Mouse (Mus musculus) midbrain, embryonic 12.5 days (tissue): Measurements from ENCODE around the gene Parg. TPM values are rescaled to one million over a fixed set of nuclear protein-coding genes. Genes with fewer than 3 reads are reported as not detected.

ENCODE experiments used
- ATAC-seq: fragments of 200-750 bp; cut with Nextera tagmentation; 2 replicates; pipeline ENCODE4 v1.8.0; 2017; ENCODE audit warnings: low read depth, moderate TSS enrichment, moderate library complexity; ENCODE audit not compliant: low FRiP score
- H3K27ac ChIP-seq: fragments of 300-500 bp; sonication (generic); replicated peaks from 2 replicates; pipeline ENCODE4 v1.5.1; 2016; ENCODE audit warnings: mild to moderate bottlenecking
- H3K27me3 ChIP-seq: fragments of 300-500 bp; sonication (generic); 2 replicates; pipeline ENCODE4 v1.6.1; 2016; ENCODE audit warnings: mild to moderate bottlenecking
- H3K36me3 ChIP-seq: fragments of 300-500 bp; sonication (generic); 2 replicates; pipeline ENCODE4 v1.6.1; 2016
- H3K4me1 ChIP-seq: fragments of 300-500 bp; sonication (generic); 2 replicates; pipeline ENCODE4 v1.6.1; 2016
- H3K4me2 ChIP-seq: fragments of 300-500 bp; sonication (generic); replicated peaks from 2 replicates; pipeline ENCODE4 v1.6.1; 2016; ENCODE audit warnings: mild to moderate bottlenecking, moderate library complexity
- H3K4me3 ChIP-seq: fragments of 300-500 bp; sonication (generic); 2 replicates; pipeline ENCODE4 v1.5.1; 2016; ENCODE audit warnings: mild to moderate bottlenecking
- H3K9ac ChIP-seq: fragments of 300-500 bp; sonication (generic); replicated peaks from 2 replicates; pipeline ENCODE4 v1.6.1; 2016; ENCODE audit warnings: mild to moderate bottlenecking, moderate library complexity
- H3K9me3 ChIP-seq: fragments of 300-500 bp; sonication (generic); 2 replicates; pipeline ENCODE4 v1.6.1; 2016; ENCODE audit warnings: mild to moderate bottlenecking
- WGBS: fragments of 180-500 bp; shearing (Covaris S2); methylation state at CpG from one replicate; pipeline ENCODE4 v1.1.7; 2016; 5-methylcytosine and 5-hydroxymethylcytosine counted together
- polyA plus RNA-seq: library from polyadenylated mRNA; unstranded; fragments of >200 nt; fragmentation: Nextera tagmentation; extraction: Ambion mirVana; gene quantifications from 2 replicates; pipeline ENCODE4 v1.2.1, GENCODE M21; 2016

Parg gene
- polyA plus RNA-seq, 1 experiment from 2014 or later = 61.5 TPM

DNA sequence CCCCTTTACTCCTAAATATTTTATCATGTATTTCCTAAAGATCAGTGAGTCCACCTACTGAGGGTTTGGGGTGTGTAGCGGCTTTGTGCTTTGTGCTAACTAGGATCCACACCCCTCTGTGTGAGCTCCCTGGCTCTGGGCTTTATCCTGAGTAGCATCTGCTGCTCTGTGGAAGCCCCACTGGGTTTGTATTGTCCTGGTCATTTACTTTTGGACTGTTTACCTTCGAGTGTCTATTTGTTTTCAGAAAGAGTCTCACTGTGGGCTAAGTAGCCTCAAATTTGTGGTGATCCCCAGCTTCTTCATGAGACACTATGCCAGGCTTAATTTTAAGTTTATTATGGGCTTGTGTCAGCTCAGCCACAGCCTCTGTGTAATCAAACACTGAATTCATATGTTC lies 67.2 kb downstream of the Parg start:
- Histone ChIP-seq H3K4me1 (no peaks in the 10 kb centered on the region), H3K4me2 (no peak overlapping the region), H3K4me3 (no peak overlapping the region), H3K36me3 (peaks cover 24% of the 10 kb centered on the region), H3K9ac (no peak overlapping the region), H3K9me3 (no peaks in the 10 kb centered on the region), H3K27me3 (no peaks in the 10 kb centered on the region), H3K27ac (no peak overlapping the region)
- no peak for ATAC-seq
- 47% methylated on average over 2 of the region's 2 CpGs for WGBS

- Histone ChIP-seq H3K36me3 (peaks cover 25% of the 10 kb centered on the region), H3K4me3 (no peak overlapping the region), H3K9me3 (no peaks in the 10 kb centered on the region), H3K27me3 (no peaks in the 10 kb centered on the region), H3K4me2 (no peak overlapping the region), H3K9ac (no peak overlapping the region), H3K4me1 (no peaks in the 10 kb centered on the region), H3K27ac (no peak overlapping the region)
- ATAC-seq = no peak
- WGBS = 90% methylated on average over 4 of the region's 4 CpGs
These were observed 67.8 kb downstream of the Parg start for GRCm38 (mm10) chr14:32269589-32269988.

GRCm38 (mm10) chr14:32301622-32302021 lies 99.9 kb downstream of the Parg start:
- Histone ChIP-seq H3K36me3 (0 out of 2 replicates have a peak, but pooled peaks cover 5% of the 10 kb centered on the region), H3K27ac (no peak overlapping the region), H3K4me1 (no peaks in the 10 kb centered on the region), H3K4me2 (no peak overlapping the region), H3K9ac (no peak overlapping the region), H3K9me3 (no peaks in the 10 kb centered on the region), H3K4me3 (no peak overlapping the region), H3K27me3 (no peaks in the 10 kb centered on the region)
- WGBS = 68% methylated on average over 12 of the region's 12 CpGs
- no peak for ATAC-seq

GRCm38 (mm10) chr14:32302423-32302822 lies 100.7 kb downstream of the Parg start:
- ATAC-seq = no peak
- 0 out of 2 replicates have a peak, but pooled peaks cover 9% of the 10 kb centered on the region for H3K36me3 ChIP-seq

GRCm38 (mm10) chr14:32304921-32305320 lies 103.2 kb downstream of the Parg start:
- 0 out of 2 replicates have a peak, but pooled peaks cover 9% of the 10 kb centered on the region for H3K36me3 ChIP-seq
- no peaks in the 10 kb centered on the region for H3K27me3 ChIP-seq
- no peak overlapping the region for H3K4me2 ChIP-seq
- no peak overlapping the region for H3K4me3 ChIP-seq
- no peak overlapping the region for H3K27ac ChIP-seq
- 91% methylated on average over 8 of the region's 8 CpGs for WGBS
- no peaks in the 10 kb centered on the region for H3K9me3 ChIP-seq
- no peak overlapping the region for H3K9ac ChIP-seq
- no peak for ATAC-seq
- H3K4me1 ChIP-seq = no peaks in the 10 kb centered on the region

More at GRCm38 (mm10) chr14:32302423-32302822, 100.7 kb downstream of the Parg start:
- H3K4me2 ChIP-seq = no peak overlapping the region
- no peaks in the 10 kb centered on the region for H3K9me3 ChIP-seq
- no peaks in the 10 kb centered on the region for H3K4me1 ChIP-seq
- H3K27ac ChIP-seq = no peak overlapping the region
- 87% methylated on average over 7 of the region's 7 CpGs for WGBS
- no peak overlapping the region for H3K9ac ChIP-seq
- H3K27me3 ChIP-seq = no peaks in the 10 kb centered on the region
- H3K4me3 ChIP-seq = no peak overlapping the region

- H3K4me3 ChIP-seq = no peak overlapping the region
- no peak for ATAC-seq
- H3K27ac ChIP-seq = no peak overlapping the region
- no peaks in the 10 kb centered on the region for H3K9me3 ChIP-seq
- WGBS = 44% methylated on average over 8 of the region's 8 CpGs
- H3K36me3 ChIP-seq = 0 out of 2 replicates have a peak, but pooled peaks cover 4% of the 10 kb centered on the region
- H3K27me3 ChIP-seq = no peaks in the 10 kb centered on the region
- no peak overlapping the region for H3K9ac ChIP-seq
- H3K4me1 ChIP-seq = no peaks in the 10 kb centered on the region
- H3K4me2 ChIP-seq = no peak overlapping the region
These were observed 108.1 kb downstream of the Parg start for GRCm38 (mm10) chr14:32309876-32310275.

- H3K27me3 ChIP-seq = no peaks in the 10 kb centered on the region
These were observed 109.8 kb downstream of the Parg start for GRCm38 (mm10) chr14:32311381-32312035.

DNA sequence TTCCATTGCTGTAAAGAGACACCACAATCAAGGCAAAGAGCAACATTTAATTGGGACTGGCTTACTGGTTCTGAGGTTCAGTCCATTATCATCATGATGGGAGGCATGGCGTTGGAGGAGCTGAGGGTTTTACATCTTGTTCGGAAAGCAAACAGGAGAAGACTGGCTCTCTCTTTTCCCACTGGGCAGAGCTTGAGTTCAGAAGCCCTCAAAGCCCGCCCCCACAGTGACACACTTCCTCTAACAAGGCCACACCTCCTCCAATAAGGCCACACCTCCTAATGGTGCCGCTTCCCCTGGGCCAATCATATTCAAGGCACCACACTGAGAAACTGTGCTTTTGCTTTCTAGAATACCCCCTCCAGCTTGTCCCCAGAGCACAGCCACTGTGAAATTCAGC lies 116.1 kb downstream of the Parg start:
- Histone ChIP-seq H3K9me3 (no peaks in the 10 kb centered on the region), H3K4me1 (peaks cover 8% of the 10 kb centered on the region; the same call in 1 of the 2 replicates), H3K4me3 (no peak overlapping the region; the same call in 1 of the 2 replicates), H3K36me3 (no peaks in the 10 kb centered on the region), H3K27me3 (0 out of 2 replicates have a peak, but pooled peaks cover 3% of the 10 kb centered on the region), H3K27ac (no peak overlapping the region), H3K4me2 (peak overlapping the region; percentile 34), H3K9ac (no peak overlapping the region)
- 5% methylated on average over 4 of the region's 4 CpGs for WGBS
- peak; percentile 8; the same call in 1 of the 2 replicates for ATAC-seq

More at GRCm38 (mm10) chr14:32311381-32312035, 109.8 kb downstream of the Parg start:
- Histone ChIP-seq H3K4me2 (no peak overlapping the region), H3K9ac (no peak overlapping the region), H3K36me3 (0 out of 2 replicates have a peak, but pooled peaks cover 4% of the 10 kb centered on the region), H3K9me3 (no peaks in the 10 kb centered on the region), H3K4me1 (no peaks in the 10 kb centered on the region), H3K27ac (no peak overlapping the region), H3K4me3 (no peak overlapping the region)
- 97% methylated on average over 2 of the region's 2 CpGs for WGBS
- ATAC-seq = no peak

- WGBS = 4% methylated on average over 50 of the region's 50 CpGs
- H3K36me3 ChIP-seq = 0 out of 2 replicates have a peak, but pooled peaks cover 4% of the 10 kb centered on the region
- peak within 1 kb of the TSS; percentile 71 for H3K9ac ChIP-seq
- H3K9me3 ChIP-seq = no peaks in the 10 kb centered on the region
- 0 out of 2 replicates have a peak, but pooled peaks cover 3% of the 10 kb centered on the region for H3K27me3 ChIP-seq
- H3K27ac ChIP-seq = no peak within 1 kb of the TSS
- ATAC-seq = peak; percentile 85
- H3K4me3 ChIP-seq = peak within 1 kb of the TSS; percentile 66
- H3K4me1 ChIP-seq = peaks cover 8% of the 10 kb centered on the region; the same call in 1 of the 2 replicates
- H3K4me2 ChIP-seq = peak within 1 kb of the TSS; percentile 83
These were observed 120.3 kb downstream of the Parg start, which contains the start of gene Ogdhl for GRCm38 (mm10) chr14:32321732-32322685. TSS of gene Ogdhl (plus strand) at chr14:32322019.

- Histone ChIP-seq H3K9ac (no peak overlapping the region), H3K9me3 (no peaks in the 10 kb centered on the region), H3K4me1 (peaks cover 8% of the 10 kb centered on the region; the same call in 1 of the 2 replicates), H3K27me3 (0 out of 2 replicates have a peak, but pooled peaks cover 3% of the 10 kb centered on the region), H3K27ac (no peak overlapping the region), H3K4me3 (no peak overlapping the region), H3K36me3 (0 out of 2 replicates have a peak, but pooled peaks cover 5% of the 10 kb centered on the region), H3K4me2 (no peak overlapping the region)
- 96% methylated on average over 5 of the region's 5 CpGs for WGBS
- ATAC-seq = no peak
These were observed 121.5 kb downstream of the Parg start for GRCm38 (mm10) chr14:32323221-32323620.

DNA sequence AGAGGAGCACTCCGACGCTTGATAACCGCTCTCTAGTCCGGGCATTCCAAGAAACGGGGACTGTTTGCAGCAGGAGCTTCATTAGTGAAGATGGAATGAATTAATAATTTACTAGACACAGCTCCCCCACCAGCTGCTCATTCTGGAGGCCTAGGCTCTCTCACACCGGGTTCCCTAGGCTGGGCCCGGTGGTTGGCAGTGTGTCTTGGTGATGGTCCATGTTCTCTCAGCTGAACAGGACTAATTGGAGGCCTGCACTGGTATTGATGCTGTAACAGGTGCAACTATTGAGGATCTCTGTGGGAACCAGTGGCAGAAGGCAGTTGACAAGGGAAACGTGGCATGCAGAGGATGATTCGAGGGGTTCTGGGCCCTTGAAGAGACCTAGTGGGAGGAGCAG lies 125.6 kb downstream of the Parg start:
- H3K27me3 ChIP-seq = no peaks in the 10 kb centered on the region
- peaks cover 5% of the 10 kb centered on the region; the same call in 1 of the 2 replicates for H3K4me1 ChIP-seq
- WGBS = 83% methylated on average over 9 of the region's 9 CpGs
- H3K36me3 ChIP-seq = 0 out of 2 replicates have a peak, but pooled peaks cover 5% of the 10 kb centered on the region
- no peaks in the 10 kb centered on the region for H3K9me3 ChIP-seq
- no peak for ATAC-seq
- no peak overlapping the region for H3K4me2 ChIP-seq
- no peak overlapping the region for H3K27ac ChIP-seq
- H3K9ac ChIP-seq = no peak overlapping the region
- no peak overlapping the region for H3K4me3 ChIP-seq
